Mouse (Mus musculus): ENCODE data around the gene Gpx3.
"Not testable (repeated sequence)": the region's sequence is repeated elsewhere in the genome, so short reads cannot be mapped to it uniquely, and the experiment has no call there.

Gpx3 gene

DNA sequence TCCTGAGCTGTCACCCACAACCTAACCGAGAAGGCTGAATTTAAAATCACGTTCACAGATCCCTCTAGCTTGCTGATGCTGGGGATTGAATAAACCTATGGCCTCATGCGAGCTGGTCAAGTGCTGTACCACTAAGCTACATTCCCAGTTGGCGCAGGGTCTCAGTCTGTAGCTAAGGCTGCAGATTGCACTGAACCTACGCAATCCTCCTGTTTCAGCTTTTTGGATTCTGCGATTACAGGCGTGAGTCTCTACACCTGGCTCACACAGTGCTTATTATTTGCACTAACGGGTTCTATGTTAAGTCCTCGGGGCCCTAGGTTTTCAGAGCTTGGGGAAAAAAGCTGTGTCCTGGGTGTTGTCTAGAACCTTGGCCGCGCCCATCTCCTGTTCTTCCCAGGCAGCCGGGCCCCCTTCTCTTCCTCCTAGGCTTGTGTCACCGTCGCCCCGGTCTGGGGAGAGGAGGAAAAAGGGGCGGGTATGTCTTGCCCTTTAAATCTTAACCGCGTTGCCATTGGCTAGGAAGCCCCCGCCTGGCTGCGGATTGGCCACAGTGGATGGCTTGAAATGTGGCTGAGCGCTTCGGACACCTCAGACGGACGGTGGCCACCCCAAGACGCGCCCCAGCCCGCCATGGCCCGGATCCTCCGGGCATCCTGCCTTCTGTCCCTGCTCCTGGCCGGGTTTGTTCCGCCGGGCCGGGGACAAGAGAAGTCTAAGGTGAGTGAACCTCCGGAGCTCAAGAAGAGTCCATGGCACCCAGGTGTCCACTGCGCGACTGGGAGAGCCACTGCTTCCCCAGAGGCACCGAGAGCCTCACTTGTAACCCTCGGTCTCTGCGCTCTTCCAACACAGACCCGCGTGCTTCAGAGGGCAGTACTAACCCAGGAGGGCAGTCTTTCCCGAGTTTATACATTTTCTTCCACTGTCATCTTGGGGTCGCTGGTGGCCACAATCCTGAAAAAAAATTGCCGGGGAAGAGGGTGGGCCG, at the start of gene Gpx3:
TSS of gene Gpx3 (plus strand) at position 121 of the 991 bp plus-strand sequence.
- no peak for DNase-seq (ENCODE audit: low spot score)

DNA sequence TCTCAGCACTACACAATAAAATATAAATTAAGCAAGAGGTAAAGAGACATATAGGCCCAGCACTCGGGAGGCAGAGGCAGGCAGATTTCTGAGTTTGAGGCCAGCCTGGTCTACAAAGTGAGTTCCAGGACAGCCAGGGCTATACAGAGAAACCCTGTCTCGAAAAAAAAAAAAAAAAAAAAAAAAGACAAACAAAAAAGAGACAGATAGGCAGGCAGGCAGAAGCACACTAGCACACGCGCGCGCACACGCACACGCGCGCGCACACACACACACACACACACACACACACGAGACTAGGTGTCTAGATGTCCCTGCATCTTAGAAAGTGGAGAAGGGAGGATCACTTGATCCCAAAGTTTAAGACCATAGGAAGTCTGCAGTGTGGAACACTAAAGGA, 43.4 kb upstream of the Gpx3 start:
- DNase-seq (ENCODE audit: low spot score): not testable (repeated sequence)

DNA sequence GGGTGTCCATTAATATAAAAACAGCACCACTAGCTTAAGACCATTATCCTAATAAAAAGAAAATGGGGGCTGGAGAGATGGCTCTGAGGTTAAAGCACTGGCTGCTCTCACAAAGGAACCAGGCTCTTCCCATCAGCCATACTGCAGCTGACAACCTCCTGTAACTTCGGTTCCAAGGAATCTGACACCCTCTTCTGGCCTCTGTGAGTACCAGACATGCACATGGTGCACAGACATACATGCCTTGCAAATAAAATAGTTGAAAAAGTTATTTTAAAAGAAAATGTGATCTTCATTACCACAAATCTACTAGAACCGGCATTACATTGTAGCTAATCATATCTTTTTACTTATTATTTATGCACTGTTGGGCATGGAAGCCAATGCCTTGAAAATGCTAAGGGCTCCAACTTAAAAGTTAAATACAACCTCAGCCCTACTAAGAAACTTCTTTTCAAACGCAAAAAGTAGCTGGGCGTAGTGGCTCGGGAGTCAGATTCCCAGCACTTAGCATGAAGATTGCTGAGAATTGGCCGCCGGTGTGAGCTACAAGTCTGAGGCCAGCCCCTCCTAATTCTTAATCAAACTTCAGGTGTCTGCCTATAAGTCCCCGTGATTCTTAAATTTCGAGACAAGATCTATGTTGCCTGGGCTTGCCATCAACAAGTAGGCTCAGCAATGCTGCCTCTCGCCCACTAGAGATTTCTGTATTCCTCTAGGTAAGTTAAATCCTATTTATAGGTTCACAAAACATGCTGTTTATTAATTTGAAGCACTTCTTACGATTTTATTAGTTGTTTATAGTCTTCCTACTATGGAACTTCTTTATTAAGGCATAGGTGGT, 42.7 kb upstream of the Gpx3 start:
- DNase-seq (ENCODE audit: low spot score): no peak

DNA sequence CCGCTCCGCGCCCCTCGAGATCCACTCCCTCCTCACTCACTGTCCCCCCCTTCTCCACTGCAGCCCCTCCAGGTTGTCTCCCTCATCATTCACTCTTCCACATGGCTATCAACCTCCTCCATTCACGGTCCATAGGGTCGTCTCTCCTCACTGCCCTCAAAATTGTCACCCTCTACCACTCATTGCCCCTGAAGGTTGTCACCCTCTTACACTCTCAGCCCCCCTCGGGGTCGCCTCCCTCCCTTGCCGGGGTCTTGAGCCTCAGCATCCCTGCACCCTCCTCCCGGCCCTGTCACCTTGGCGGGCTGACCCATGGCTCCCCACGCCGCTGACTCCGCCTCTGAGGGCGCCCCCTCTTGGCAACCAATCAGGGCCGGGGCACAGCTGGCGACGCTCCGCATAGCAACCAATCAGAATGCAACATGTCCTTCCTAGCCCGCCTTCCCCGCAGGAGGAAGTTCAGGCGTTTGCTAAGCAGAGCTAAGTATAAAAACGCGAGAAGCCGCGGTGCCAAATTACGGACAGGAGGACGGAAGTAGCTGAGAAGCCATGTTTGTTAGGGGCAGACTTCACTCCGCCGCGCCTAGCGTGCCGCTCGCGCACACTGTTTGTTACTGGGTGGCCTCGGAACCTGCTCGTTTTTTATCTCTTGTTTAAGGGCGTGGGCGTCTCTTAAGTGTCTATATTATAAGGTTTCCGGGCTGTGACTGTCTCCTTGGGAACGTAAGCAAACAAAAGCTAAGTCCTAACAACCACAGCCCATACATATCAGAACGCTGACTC, 41.8 kb upstream of the Gpx3 start, which contains the start of gene Lyrm7:
TSS of gene Lyrm7 (minus strand) at position 661 of the 783 bp plus-strand sequence.
- peak; percentile 91 for DNase-seq (ENCODE audit: low spot score)

DNA sequence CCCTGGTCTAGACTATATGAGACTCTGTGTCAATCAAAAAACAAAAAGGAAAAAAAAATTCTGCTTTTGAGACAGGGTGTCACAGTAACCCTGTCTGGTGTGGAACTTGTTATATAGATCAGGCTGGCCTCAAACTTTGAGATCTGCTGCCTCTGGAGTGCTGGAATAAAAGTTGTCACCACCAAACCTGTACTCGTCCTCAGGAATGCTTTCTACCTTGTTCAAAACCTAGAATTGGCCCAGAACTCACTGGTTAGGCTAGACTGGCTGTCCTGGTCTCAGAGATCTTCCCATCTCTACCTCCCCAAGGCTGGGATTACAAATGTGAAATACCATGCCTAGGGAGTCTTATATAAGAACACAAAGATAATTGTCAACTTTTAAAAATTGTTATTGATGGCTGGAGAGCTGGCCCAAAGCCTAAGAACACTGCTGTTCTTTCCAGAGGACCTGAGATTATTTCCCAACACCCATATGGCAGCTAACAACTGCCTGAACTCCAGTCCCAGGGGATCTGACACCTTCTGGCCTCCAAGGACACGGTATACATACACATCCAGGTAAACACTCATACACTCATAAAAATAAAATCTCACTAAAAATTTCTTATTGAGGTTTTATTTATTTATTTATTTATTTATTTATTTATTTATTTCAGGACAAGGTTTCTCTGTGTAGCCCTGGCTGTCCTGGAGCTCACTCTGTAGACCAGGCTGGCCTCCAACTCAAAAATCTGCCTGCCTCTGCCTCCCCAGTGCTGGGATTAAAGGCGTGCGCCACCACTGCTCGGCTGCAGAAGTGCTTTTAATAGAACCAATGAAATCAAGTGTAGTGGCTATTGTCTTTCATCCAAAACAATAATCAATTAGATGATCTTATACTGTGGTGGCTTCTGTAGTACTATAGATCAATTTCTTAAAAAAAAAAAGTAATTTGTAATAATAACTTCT, 40.5 kb upstream of the Gpx3 start:
- DNase-seq (ENCODE audit: low spot score): no peak

DNA sequence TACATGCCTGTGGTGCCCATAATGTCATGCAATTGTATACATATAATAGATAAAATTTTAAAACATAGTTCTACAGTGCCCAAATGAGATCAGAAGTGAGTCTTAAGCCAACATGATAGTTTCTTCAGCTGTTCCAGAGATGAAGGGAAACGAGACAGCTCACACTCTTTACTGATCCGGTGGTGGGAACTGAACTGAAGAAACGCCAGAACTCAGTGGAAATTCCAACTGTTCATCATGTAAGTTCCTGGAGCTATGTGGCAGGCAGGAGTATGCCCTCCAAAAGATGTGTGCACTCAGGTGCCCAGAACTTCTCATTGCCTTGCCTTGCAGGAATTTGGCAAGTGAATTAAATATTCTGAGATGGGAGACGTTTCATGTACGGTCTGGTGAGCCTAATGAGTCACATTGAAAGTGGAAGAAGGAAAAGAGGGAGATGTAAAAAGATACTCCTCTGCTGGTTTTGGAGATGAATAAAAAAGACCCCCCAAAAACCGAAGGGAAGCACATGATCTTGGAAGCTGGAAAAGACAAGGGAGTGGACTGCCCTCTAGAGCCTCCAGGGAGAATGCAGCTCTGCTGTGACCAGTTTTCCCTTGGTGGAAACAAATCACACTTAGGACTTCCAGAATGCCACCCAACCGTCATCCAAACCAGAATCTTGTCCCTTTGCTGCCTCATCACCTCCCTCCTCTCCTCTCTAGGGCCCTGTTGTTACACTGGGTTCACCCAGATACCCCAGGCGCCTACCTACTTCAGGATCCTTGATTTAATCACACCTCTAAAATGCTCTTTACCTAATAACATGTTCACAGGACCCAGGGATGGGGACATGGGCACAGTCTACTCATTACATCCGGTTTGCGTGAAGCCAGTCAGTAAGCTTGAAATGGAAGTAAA, 39.4 kb upstream of the Gpx3 start:
- DNase-seq (ENCODE audit: low spot score): no peak

DNA sequence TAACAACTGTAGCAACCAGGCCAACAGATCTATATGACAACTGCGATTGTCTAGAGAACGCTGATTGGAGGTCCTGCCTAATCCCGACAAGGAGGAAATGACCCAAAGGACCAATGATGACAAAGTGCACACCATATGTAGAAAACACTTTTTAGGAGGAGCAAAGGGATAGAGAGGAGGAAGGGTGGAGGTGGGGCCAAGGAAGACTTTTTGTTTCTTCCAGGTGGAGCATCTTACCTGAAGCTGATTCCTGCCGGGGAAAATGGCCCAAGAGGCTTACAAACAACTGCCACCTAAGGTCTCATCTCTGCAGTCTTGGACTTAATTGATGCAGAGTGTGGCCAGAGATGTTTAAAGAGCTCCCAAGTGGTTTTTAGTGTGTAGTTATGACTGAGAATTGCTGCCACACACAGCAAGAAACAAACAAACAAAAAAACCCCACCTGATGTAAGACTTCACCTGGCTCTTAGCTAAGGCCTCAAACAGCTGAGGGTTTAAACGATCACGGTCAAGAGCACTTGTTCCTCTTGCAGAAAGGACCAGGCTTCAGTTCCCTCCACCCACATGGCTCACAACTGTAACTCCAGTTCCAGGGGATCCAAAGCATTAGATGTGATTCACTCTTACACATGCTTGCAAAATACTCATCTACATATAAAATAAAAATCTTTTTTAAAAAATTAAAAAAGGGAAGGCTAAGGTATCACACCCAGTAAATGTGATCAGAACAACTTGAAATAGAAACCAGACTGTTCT, 36.7 kb upstream of the Gpx3 start:
- no peak for DNase-seq (ENCODE audit: low spot score)

DNA sequence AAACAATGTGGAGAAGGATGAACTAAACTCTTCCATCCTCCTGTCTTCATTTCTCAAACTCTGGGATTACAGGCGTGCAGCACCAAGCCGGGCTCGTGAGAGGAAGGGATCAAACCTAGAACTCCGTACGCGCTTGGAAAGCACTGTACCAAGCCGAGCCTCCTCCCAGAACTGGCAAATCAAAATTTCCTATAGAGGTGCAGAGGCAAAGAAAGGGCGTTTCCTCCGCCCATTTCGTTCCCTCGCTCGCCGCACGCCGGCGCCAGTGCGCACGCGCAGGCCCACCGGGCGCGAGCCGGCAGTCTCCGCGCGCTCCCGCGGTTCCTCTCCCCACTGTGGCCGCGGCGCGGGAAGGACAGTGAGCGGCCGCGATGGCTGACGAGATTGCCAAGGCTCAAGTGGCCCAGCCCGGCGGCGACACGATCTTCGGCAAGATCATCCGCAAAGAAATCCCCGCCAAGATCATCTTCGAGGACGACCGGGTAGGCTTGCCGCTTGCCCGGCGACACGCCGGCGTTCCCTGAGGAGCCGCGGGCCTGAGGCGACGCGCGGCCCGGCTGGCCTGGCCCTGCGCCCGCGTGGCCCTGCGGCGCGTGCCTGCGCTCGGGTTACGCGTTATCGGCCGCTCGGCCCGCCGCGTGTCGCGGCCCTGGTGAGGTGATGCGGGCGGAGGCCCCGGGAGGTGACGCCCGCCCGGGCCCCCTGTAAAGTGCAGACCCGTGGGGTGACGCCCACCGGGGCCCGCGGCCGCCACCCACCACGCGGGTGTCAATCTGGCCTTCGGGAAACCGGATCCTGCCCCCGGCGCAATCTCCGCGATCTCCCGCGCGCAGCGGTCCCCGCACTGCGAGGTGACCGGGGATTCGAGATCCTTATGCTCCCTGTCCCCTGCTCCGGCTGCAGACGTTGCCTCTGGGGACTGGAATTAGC, 35.9 kb upstream of the Gpx3 start, which contains the start of gene Hint1:
TSS of gene Hint1 (plus strand) at position 265 of the 930 bp plus-strand sequence.
- DNase-seq (ENCODE audit: low spot score): peak; percentile 92

DNA sequence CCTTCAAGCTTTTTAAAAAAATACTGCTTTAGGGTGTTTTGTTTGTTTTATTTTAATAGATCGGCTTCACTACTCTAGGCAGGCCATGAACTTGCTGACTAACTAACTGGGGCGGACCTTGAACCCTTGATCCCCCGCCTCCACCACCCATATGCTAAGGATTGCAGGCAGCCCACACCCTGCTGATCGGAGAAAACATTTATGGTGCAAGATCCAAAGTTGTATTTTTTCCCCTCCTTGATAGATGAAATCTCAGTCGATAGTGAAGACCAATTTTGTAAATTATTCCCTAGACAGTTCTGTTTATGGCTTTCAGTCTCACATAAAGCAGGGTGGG, 35.2 kb upstream of the Gpx3 start:
- DNase-seq (ENCODE audit: low spot score): no peak

DNA sequence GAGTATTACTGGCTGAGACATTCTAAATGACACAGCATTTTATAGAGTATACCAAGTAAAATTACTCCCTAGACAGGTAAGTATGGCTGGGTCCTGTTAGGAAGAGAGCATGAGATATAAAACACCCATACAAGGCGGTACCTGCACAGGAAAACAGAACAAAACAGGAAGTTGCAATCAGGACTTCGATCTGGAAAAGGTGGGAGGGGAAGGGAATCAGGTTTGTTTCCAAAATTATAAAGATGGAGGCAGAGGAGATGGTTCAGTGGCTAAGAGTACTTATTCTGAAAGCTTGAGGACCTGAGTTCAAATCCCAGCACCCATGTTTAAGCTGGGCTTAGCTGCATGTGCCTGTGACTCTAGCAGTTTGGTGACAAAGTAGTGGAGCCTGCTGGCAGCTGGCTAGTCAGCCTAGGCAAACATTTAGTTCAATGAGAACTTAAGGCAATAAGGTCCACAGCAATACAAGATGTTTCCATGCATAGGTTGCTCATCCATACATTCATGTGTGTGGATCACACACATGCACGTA, 34.3 kb upstream of the Gpx3 start:
- DNase-seq (ENCODE audit: low spot score): no peak

DNA sequence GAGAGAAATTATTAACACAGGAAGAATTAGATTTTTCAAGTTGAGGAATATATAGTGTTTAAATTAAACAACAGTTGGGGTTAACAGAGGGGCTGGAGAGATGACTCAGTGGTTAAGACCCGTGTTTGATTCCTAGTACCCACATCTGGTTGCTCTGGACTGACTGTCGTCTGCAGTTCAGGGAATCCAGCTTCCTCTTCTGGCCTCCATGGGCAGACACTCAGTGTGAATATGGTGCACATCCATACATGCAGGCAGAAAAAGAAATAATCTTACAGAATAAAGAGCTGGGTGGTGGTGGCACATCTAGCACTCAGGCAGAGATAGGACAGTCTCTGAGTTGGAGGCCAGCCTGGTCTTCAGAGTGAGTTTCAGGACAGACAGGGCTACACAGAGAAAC, 33.8 kb upstream of the Gpx3 start:
- no peak for DNase-seq (ENCODE audit: low spot score)

DNA sequence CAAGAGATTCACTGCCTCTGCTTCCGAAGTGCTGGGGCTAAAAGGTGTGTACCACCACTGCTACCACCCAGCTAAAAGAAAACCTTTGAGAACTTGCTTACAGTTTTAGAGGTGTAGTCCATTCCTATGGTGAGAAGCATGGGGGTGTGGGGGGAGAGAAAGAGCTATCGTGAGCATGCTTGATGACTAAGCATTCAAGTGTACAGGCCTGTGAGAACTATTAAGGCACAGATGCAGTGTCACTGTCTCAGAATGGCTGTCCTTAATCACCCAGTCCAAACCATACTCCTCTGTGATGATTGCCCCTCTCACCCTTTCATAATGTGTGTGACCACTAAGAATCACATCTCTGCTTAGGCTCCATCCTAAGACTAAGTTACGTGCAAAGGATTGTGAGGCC, 32.9 kb upstream of the Gpx3 start:
- DNase-seq (ENCODE audit: low spot score): no peak

DNA sequence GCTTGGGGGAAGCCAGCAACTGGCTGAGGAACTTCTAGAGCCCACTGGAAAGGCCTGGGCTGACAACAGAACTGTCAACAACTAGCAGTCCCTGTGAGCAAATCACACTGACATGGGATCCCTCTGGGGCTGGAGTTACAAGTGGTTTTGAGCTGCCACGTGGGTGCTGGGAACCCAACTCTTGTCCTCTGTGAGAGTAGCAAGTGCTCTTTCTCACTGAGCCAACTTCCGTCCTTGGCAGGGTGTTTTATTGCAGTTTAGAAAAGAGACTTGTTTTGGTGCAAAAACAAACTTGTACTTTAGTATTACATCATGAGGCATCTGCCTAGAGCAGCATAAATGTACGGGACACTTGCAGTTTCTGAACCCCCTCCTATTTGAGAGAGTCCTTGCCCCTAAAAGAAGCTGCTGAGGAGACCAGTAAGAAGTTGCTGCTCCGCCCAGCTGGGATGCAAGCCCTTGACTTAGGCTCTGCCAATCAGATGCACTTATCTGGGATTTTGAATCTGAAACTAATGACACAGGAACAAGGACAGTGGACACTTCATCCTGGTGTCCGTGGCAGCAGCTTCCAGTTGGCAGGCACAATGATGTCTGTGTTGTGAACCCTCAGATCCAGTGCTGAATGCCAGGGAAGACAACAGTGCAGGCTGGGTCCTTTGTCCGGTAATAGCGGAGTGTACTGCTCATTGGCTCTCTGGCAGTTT, 30.3 kb upstream of the Gpx3 start:
- DNase-seq (ENCODE audit: low spot score): no peak

DNA sequence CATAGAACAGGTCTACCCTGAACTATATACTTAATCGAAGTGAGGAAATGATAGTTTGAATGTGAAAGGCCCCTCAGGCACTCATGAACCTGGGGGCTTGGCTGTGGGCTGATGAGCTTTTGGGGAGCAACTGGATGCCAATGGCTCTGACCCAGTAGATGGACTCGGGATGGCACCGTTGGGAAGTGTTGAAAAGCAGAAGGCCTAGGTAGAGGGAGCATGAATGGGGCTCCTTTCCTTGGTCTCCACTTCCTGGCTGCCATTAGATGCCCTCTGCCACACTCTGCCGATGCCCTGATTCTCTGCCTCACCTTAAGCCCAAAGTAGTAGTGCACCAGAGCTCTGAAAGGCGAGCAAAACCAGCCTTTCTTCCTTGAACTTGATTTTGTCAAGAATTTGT, 26.2 kb upstream of the Gpx3 start:
- DNase-seq (ENCODE audit: low spot score): no peak

DNA sequence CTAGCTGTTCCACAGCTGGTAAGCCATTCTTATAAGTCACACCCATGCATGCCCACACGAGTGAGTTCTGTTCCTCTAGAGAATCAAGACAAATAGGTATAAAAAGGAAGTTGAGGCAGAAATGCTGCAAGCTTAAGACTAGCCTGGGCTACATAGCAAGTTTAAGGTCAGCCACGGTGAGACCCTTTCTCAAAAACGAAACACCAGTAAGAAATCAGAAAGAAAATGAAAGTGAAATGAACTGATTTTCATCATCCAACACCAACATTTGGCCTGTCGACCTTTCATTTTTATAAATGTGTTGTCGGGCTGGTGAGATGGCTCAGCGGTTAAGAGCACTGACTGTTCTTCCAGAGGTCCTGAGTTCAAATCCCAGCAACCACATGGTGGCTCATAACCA, 23.4 kb upstream of the Gpx3 start:
- DNase-seq (ENCODE audit: low spot score): no peak

DNA sequence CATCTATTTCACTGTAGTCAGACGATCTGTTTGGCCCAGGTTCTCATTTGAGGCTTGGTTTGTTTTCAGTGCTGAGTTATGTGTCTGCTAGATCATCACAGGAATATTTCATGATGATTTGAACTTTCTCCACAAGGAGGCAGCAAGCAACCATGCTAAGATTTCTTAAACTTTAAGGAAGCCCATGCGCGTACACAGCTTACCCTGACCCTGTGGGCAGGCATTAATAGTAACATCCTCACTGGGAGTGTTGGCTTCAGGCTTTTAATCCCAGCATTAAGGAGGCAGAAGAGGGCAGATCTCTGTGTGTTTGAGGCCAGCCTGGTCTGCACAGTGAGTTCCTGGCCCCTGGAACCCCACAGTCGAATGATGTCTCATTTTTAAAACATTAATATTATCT, 22.8 kb upstream of the Gpx3 start:
- DNase-seq (ENCODE audit: low spot score): no peak

DNA sequence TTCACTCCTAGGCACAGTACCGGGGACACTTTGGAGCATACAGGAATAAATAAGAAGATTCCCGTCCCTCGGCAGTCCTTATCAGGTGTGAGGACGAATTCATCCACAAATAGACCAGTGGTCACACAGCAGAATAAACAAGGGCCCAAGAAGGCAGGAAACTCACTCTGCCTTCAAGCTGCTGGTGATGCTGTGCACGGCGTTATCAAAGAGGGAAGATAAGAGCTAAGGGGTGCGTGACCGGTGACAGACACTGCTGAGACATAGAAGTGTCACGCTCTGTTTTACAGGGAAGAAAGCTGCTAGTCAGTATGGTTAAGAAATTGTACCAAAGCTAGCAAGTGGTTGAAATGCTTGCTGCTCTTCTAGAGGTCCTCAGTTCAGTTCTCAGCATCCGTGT, 22.3 kb upstream of the Gpx3 start:
- no peak for DNase-seq (ENCODE audit: low spot score)

Data from ovary, postnatal 10 days (tissue).